Mouse (Mus musculus) G1E (cell line): ENCODE measurements around the gene Tiam2.

Experiments used
- CTCF ChIP-seq: IDR thresholded peaks from 2 replicates; pipeline ENCODE4 v1.5.1; 2012; ENCODE audit warnings: low read depth, low read length, inconsistent platforms, mixed read lengths
- GATA1 ChIP-seq: IDR thresholded peaks from 2 replicates; pipeline ENCODE4 v1.6.1; 2012; ENCODE audit warnings: borderline replicate concordance, low read length, inconsistent platforms, mixed read lengths
- GATA2 ChIP-seq: IDR thresholded peaks from 2 replicates; pipeline ENCODE4 v1.6.1; 2012; ENCODE audit warnings: low read depth, low read length, inconsistent platforms, borderline replicate concordance
- POLR2AphosphoS5 ChIP-seq: IDR thresholded peaks from 2 replicates; pipeline ENCODE4 v1.6.1; 2012; ENCODE audit warnings: low read depth, low read length, inconsistent platforms; ENCODE audit not compliant: insufficient replicate concordance
- TAL1 ChIP-seq: conservative IDR thresholded peaks from 2 replicates; pipeline ENCODE4 v1.6.1; 2012; ENCODE audit warnings: low read depth, low read length, inconsistent platforms, mixed read lengths

DNA sequence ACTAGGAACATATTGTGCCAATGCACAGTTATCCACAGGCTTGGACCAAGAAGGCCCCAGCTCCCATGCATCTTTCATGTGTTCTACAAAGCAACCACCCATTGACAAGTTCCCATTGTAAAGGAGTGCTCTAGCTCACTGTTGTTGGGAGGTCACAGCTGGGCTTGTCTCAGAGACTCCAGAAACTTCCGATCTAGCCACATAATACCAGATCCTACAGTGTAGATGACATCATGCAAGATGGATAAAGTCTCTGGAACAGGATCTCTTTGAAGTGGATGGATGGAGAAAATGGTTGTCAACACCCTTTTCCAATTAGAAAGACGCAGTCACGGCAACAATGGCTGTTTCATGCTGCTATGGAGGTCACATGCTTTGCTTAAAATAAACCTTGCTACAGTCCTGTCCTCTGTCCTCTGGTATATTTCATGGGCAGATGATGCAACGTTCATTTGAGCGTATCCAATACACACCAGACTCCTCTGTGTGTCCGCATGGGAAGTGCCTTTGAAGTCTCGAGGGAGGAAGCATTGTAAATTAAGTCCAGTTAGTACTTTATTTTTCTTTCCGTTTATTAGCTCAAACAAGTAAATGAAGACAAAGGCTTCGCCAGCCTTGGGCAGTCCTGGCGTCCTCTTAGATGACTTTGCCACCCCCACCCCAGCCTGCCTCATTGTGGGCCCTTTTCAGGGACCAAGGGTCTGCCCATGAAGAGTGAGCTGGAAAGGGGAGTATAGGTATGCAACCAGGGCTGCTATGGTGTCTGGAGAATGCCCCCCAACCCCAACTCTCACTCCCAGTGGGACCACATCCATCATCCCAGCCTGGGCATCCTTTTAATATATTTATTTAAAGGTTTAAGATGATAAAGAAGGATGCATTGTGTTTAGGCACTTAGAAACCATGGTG, 106.5 kb downstream of the Tiam2 start:
- TF ChIP-seq GATA1: no peak
- TF ChIP-seq CTCF: no peak
- no peak for TF ChIP-seq POLR2AphosphoS5
- no peak for TF ChIP-seq TAL1
- TF ChIP-seq GATA2: no peak
